Comparison of ENCODE assay signal across 13 mouse cellular contexts in the genomic region with DNA sequence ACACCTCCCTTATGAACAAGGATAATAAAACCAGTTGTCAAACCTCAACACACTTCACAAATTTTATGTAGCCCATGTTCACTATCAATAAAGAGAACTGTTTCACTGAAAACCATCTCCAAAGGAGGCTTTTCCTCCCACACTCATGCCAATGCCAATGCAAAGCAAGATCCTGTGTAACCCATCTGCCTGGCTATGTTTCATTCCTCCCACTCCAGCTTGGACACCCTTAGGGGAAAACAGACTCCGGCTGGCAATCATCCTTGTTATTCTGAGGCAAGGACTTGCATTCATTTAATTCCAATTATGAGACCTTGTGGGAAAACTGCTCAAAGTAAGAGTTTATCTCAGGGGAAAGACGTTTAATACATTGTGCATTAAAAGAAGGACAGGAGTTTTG.
DNase-seq lines count a peak whose midpoint lies in the region; ATAC-seq lines count a peak whose summit lies in the region.
"Had no signal": no experiment of that assay in that cellular context is flagged by ENCODE, and none has a peak within 500 bp of the region (broad histone marks: within the 10 kb centered on the region; RNA-seq: fewer than 3 reads in every experiment).

No protein-coding gene starts in this region.

- intact Hi-C loops in left cerebral cortex, postnatal 10 days (cut with DNase I), result no loop called here
- intact Hi-C loops in left cerebral cortex, postnatal 4 days (cut with DNase I), result no loop called here

- 0 out of 2 replicates have a peak, but pooled peaks have one; percentile 36 for ATAC-seq in cerebellum, adult (ENCODE audit: insufficient number of reproducible peaks, low FRiP score, low TSS enrichment)
- ATAC-seq: forebrain, embryonic 16.5 days had no signal

- no peak for DNase-seq in cerebellum, adult 11 months
- peak; percentile 4 to 27 for DNase-seq in frontal cortex, adult 2 months (ENCODE audit: extremely low spot score in 1 of 2, low spot score in 1 of 2)
- DNase-seq in frontal cortex, postnatal 14 days (ENCODE audit: low spot score in 2 of 2), result no peak
- peak; percentile 1 to 15 for DNase-seq in left cerebral cortex, adult 18-20 months (ENCODE audit: low spot score in 2 of 2)
- no peak for DNase-seq in left cerebral cortex, postnatal 10 days (ENCODE audit: extremely low spot score in 1 of 2, low spot score in 2 of 2)
- DNase-seq in left cerebral cortex, postnatal 4 days, result peak; percentile 30
- DNase-seq in B cell, adult 2 months, result no peak
- DNase-seq: kidney, adult 11 months; kidney, postnatal 36 days; right cerebral cortex, postnatal 14 days; thymus, postnatal 25 days had no signal

Comparison
In these comparisons a context has a peak if more than half of its experiments do, and no peak if none do; other contexts are left out.
1. DNase-seq: peak in frontal cortex, adult 2 months (2 of 2), left cerebral cortex, adult 18-20 months (2 of 2) and left cerebral cortex, postnatal 4 days (single experiment); none in cerebellum, adult 11 months (single experiment), frontal cortex, postnatal 14 days (0 of 2), left cerebral cortex, postnatal 10 days (0 of 2) and B cell, adult 2 months (0 of 2).